Mouse (Mus musculus): ENCODE data around the gene Tmem59l.

GRCm38 (mm10) chr8:70482943-70483342 lies 4.2 kb downstream of the Tmem59l start:
- TF ChIP-seq CTCF (IDR thresholded peaks at IDR 0.05; ENCODE audit: control insufficient read depth, insufficient read depth, low read length): no peak
- TF ChIP-seq POLR2A (IDR thresholded peaks at IDR 0.05; ENCODE audit: borderline replicate concordance, control insufficient read depth, low read depth, low read length): no peak

Data from bone marrow, adult 2 months (tissue).